Mouse (Mus musculus) MEL (cell line): Measurements from ENCODE around the gene Twnk.

ENCODE experiments used
- NRF1 ChIP-seq: IDR thresholded peaks from 2 replicates; pipeline ENCODE4 v1.6.1; 2014; ENCODE audit warnings: low read depth, mild to moderate bottlenecking, inconsistent platforms, low read length, improper control_type of control experiment, moderate library complexity; ENCODE audit not compliant: poor library complexity, insufficient read depth, severe bottlenecking
- POLR2A ChIP-seq, 2 experiments: IDR thresholded peaks; 2 replicates each; pipeline ENCODE4 v1.6.1; 2011 to 2012; ENCODE audit warnings: low read length in 2 of 2, mild to moderate bottlenecking in 2 of 2, control low read depth in 1 of 2, improper control_type of control experiment in 1 of 2, low read depth in 1 of 2, moderate library complexity in 1 of 2; ENCODE audit not compliant: control insufficient read depth in 1 of 2, insufficient read depth in 1 of 2, poor library complexity in 1 of 2

- TF ChIP-seq POLR2A (IDR thresholded peaks at IDR 0.05; ENCODE audit: control insufficient read depth in 1 of 2, insufficient read depth in 1 of 2, low read depth in 1 of 2, low read length in 2 of 2, poor library complexity in 1 of 2), result peak in 1 of 2 experiments; percentile 32; a peak in 1 of 4 replicates
- no peak for TF ChIP-seq NRF1
Measured at GRCm38 (mm10) chr19:45016341-45017215, 11.1 kb downstream of the Twnk start.
